Mouse (Mus musculus) WW6 (cell line): ENCODE results near the gene Txlna.

Source experiments
- DNase-seq: peaks from one replicate; pipeline ENCODE4 v3.0.0-alpha.2; 2013; ENCODE audit warnings: low read depth, low spot score

The Txlna gene

GRCm38 (mm10) chr4:129625029-129625370 is 15.9 kb downstream of the Txlna start:
- no peak for DNase-seq

GRCm38 (mm10) chr4:129624281-129625028 is 16.4 kb downstream of the Txlna start:
- DNase-seq = peak; percentile 65

- no peak for DNase-seq
Observed at GRCm38 (mm10) chr4:129623681-129624091, 17.2 kb downstream of the Txlna start, which contains the start of gene Ccdc28b. Gene Ccdc28b, minus strand, starts transcription at chr4:129623947.

GRCm38 (mm10) chr4:129622803-129623535 is 17.9 kb downstream of the Txlna start:
- DNase-seq = no peak

- DNase-seq = no peak
Observed at GRCm38 (mm10) chr4:129622120-129622802, 18.6 kb downstream of the Txlna start.

GRCm38 (mm10) chr4:129621283-129621841 is 19.5 kb downstream of the Txlna start:
- DNase-seq = no peak

- no peak for DNase-seq
Observed at GRCm38 (mm10) chr4:129620419-129621282, 20.2 kb downstream of the Txlna start.

- DNase-seq = peak; percentile 80
Observed at GRCm38 (mm10) chr4:129618786-129619691, 21.8 kb downstream of the Txlna start, which contains the start of gene Iqcc. Gene Iqcc, minus strand, starts transcription at chr4:129619099.

- DNase-seq = no peak
Observed at GRCm38 (mm10) chr4:129618031-129618430, 22.8 kb downstream of the Txlna start.

GRCm38 (mm10) chr4:129617121-129617641 is 23.7 kb downstream of the Txlna start:
- DNase-seq = no peak

- DNase-seq = no peak
Observed at GRCm38 (mm10) chr4:129616631-129617030, 24.2 kb downstream of the Txlna start.

GRCm38 (mm10) chr4:129615801-129616290 is 25.0 kb downstream of the Txlna start:
- no peak for DNase-seq

GRCm38 (mm10) chr4:129614093-129614492 is 26.8 kb downstream of the Txlna start, which contains the start of gene Dcdc2b:
Gene Dcdc2b, minus strand, starts transcription at chr4:129614257.
- no peak for DNase-seq

- DNase-seq = no peak
Observed at GRCm38 (mm10) chr4:129610472-129610871, 30.4 kb downstream of the Txlna start.

GRCm38 (mm10) chr4:129610026-129610425 is 30.8 kb downstream of the Txlna start:
- no peak for DNase-seq

GRCm38 (mm10) chr4:129609139-129609631 is 31.7 kb downstream of the Txlna start:
- no peak for DNase-seq

GRCm38 (mm10) chr4:129608426-129609025 is 32.3 kb downstream of the Txlna start:
- DNase-seq = peak; percentile 65

GRCm38 (mm10) chr4:129600233-129601158 is 40.4 kb downstream of the Txlna start, which contains the start of the genes Eif3i and Tmem234:
Gene Eif3i, minus strand, starts transcription at chr4:129600648.
Gene Tmem234, plus strand, starts transcription at chr4:129600668.
- peak; percentile 67 for DNase-seq
